Mouse (Mus musculus): Measurements from ENCODE around the gene Rac2.

Rac2 gene

DNA sequence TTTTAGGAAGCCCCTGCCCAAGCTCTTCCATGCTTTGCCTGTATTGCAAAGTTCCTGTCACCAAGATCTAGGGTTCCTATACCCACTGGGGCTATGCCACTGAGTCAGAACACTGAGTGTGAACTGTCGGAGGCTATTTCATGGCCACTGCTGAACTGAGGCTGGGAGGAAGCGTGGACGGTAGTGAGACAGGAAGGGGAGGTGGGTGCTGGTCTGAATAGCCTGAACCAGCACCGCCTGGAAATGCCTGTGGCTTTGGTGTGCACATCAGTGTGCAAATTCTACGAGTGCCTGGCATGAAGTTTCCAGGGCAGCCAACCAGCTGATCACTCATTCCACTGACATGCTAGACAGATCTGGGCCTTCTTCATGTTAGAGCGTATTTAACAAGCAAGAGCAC, 50.7 kb downstream of the Rac2 start:
- no peak for DNase-seq (ENCODE audit: extremely low read depth, low read depth)

DNA sequence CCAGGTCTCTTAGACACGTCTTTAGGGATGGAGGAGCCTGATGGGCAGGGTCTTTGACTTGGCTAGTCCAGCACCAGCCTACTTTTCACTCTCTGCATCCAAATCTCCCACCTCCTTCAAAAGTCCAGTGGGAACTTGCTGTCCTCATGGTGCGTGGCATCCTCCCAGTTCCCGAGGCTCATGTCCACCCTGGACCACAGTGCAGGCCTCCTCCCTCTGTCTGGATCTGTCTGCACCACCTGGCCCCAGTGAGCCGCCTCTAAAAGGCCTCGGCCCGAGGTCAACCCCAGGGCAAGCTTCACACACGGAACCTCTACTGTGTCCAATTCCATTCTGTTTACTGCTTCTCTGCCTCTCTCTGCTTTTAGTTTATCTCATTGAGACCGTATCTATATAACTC, 51.3 kb downstream of the Rac2 start:
- DNase-seq (ENCODE audit: extremely low read depth, low read depth) = no peak

DNA sequence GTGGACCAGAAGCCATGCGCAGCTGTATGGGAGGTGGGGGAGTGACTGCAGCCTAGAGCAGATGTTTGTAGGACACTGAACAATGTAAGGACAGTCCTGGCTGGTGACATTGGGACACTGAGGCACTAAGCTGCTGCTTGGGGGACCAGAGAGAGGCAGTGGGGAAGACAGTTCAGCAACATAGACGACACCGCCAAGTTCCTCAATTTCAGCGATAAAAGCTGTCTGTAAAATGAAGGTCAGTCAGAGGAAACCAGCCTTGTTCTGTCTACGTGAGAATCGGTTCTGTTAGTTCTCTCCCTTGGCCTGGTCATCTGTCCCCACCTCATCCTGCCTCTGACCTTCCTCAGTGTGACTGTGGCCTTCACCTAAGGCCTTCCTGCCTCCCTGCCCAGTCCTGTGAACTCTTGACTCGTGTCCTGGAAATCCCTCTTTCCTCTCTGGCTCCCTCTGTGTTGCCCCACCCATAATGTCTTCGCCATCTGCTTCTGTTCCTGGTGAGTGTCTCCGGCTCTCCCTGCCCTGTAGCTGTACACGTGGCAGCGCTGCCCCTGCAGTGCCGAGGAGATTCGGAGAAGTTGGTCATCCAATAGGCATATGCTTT, 52.4 kb downstream of the Rac2 start:
- DNase-seq (ENCODE audit: extremely low read depth, low read depth) = peak; percentile 60

DNA sequence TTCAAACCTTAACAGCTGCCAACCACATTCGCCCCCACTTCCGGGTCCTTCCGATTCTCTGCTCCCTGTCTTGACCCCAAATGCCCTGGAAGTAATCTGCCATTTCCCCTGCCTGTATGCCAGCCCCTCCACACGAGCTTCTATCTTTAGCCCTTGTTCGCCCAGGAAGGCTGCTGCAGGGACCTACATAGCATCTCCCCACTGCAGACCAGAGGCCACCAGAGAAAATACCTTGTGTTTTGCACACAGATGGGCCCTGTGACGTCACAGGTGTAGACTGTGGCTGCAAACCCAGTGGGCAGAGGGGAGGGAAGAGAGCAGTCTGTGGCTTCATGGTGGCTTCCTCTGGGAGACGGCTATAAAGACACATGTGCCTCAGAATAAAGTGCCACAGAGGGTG, 54.4 kb downstream of the Rac2 start:
- no peak for DNase-seq (ENCODE audit: extremely low read depth, low read depth)

DNA sequence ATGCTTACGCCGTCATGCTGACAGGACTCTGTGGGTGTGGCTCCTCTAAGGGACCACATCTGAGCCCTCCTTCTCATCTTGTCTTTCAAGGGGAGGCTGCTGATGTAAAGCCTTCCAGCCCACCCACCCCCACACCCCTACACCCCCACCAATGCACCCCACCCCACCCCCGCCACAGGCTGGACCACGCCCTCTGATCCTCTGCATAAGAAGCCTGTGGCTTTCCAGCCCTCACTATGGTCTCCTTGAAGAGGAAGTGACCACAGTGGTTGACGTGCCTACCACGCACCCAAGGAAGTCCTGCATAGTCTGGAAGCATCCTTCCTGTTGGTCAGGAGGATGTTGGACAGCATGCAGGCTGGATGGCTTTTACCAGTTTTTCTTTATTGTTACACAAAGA, 56.8 kb downstream of the Rac2 start:
- no peak for DNase-seq (ENCODE audit: extremely low read depth, low read depth)

DNA sequence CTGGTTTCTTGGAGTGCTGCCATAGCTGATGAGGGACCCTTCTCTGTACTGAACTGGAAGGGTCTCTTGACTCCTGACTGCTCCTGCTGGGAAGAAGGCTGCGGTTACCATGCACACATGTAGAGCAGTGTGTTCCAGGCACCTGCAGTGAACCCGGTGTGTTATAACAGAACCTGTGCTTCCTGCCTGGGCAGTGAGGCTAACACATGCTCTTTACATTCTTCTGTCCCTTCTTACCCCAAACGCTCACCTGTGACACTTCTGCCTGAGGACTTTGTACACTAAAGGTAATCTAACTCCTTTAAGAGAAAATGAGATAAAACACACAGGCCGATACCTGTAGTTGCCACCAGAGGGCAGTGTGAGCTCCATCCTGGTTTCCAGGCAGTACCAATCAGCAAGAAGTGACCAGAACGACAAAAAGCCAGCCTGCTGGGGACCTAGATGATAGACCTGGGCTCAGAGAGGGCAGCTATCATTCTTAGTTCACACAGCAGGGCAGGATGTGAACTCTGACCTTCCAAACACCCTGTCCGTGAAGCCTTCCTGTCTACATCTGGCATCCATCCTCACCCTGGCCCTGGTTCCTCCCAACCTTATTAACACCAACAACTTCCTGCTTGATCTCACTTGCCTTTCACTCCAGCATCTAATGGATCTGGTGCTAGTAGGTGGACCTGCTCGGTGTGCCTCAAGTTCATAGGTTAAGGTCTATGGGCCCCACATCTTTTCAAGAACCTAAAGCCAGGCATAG, 58.0 kb downstream of the Rac2 start:
- DNase-seq (ENCODE audit: extremely low read depth, low read depth) = peak; percentile 41

DNA sequence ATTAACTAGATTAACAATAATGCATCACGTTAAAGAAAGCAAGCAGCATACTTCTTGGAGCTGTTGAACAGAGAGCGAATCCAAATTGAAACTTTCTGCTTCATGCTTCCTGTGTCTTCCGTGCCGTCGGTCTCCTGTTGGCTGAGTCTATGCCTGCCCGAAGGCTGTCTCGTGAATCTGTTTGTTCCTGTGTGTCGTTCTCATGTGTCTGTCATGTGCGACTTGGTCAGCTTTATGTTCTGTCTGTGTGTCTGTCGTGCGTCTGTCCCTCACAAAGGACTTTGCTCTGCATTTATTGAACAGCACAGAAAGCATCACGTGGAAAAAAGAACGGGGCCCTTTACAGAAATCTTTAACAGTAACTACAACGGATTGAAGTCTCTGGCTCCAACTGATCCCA, 59.6 kb downstream of the Rac2 start:
- no peak for DNase-seq (ENCODE audit: extremely low read depth, low read depth)

DNA sequence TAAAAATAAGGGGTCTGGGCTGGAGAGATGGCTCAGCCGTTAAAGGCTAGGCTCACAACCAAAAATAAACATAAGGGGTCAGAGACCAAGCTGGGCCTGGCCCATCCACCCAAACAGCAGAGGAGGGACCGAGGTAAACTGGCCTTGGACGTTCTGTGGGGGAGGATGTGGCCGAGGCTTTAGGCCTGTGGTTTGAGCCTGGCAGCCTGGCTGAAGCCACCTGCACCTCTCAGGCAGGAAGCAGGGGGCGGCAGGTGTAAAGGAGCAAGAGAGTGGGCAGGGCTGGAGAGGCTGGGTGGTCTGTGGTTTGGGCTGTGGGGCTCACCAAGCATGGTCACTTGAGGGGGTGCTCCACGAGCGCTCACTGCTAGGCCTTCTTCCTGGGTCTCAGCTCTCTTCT, 60.6 kb downstream of the Rac2 start:
- DNase-seq (ENCODE audit: extremely low read depth, low read depth) = no peak

DNA sequence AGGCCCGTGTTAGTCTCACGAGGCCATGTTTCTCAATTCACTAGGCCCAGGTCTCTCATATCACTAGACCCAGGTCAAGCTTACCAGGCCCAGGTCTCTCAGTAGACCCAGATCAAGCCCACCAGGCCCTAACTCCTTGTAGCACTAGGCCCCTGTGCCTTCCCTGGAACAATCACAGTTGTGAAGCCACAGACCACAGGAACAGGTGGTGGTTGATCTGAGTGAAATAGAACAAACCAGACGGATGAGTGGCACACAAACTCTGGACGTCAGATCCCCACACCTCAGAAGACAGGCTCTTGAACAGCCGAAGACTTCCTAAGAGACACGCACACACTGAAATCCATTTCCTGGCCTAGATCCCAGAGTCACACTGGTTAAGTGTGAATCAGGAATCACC, 61.8 kb downstream of the Rac2 start:
- no peak for DNase-seq (ENCODE audit: extremely low read depth, low read depth)

DNA sequence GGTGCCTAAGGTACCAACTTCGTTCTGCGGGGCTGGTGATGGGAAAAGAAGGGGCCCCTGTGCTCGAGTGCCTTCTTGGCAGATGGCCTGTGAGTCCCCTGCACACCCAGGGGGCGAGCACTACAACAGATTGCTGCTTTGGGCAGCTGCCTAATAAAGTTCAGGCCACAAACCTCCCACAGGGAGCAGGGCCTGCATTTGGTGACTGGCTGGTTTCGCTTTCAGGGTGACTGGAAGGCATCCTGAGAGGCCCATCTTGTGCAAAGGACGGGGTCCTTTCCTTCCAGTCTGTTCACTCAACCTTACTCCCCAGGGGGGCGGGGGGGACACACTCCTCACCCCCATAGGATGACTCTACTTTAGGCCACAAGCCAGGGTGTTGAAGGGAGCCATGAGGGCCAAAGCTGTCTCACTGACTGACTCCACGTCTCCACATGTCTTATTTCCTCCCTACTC, 62.4 kb downstream of the Rac2 start:
- DNase-seq (ENCODE audit: extremely low read depth, low read depth) = no peak

DNA sequence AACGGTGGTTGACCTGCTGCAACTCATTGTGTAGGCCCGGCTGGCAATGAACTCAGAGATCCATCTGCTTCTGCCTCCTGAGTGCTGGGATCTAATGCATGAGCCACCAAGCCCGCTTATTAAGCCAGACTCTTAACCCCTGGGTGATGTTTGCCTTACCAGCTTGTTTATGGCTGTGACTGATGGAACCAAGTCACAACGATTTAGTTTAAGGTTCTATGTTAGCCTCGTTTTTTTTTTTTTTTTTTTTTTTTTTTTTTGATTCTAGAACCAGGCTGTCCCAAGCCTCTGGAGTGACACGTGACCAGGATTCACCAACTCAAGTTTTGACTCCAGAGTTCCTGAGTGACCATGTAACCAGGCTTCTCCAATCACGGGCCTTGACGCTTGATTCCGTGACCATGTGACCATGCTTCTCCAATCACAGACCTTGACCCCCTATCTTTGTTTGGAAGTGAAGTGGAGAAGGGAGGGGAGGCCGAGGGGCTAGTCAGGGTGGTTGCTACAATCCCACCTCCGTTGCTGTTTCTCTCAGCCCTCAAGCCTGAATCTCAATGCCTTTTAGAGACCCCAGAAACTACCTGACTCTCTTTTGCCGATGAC, 63.2 kb downstream of the Rac2 start:
- no peak for DNase-seq (ENCODE audit: extremely low read depth, low read depth)
